Mouse (Mus musculus): ENCODE results near the gene Myo1f. TPM values are rescaled to one million over a fixed set of nuclear protein-coding genes. Genes with fewer than 3 reads are reported as not detected.

The Myo1f gene
- polyA plus RNA-seq, 1 experiment from 2014 or later = 3.0 TPM

Other genes with a start within 250 kb of the Myo1f start
- gene Zfp81, start 196.8 kb upstream of the Myo1f start, polyA plus RNA-seq (2015; fragmentation: Nextera tagmentation; extraction: Ambion mirVana) = 4.6 and 5.9 TPM in 2 replicates
- gene Zfp101, start 161.1 kb upstream of the Myo1f start, polyA plus RNA-seq (2015; fragmentation: Nextera tagmentation; extraction: Ambion mirVana) = 7.1 and 7.5 TPM in 2 replicates
- not detected in 2 replicates for gene Actl9, start 122.8 kb upstream of the Myo1f start, polyA plus RNA-seq (2015; fragmentation: Nextera tagmentation; extraction: Ambion mirVana)
- 39.3 and 41.8 TPM in 2 replicates for gene Adamts10, start 31.5 kb upstream of the Myo1f start, polyA plus RNA-seq (2015; fragmentation: Nextera tagmentation; extraction: Ambion mirVana)
- 30.7 and 32.1 TPM in 2 replicates for gene Zfp414, start 73.4 kb downstream of the Myo1f start, polyA plus RNA-seq (2015; fragmentation: Nextera tagmentation; extraction: Ambion mirVana)
- gene Pram1, start 82.3 kb downstream of the Myo1f start, polyA plus RNA-seq (2015; fragmentation: Nextera tagmentation; extraction: Ambion mirVana) = 0.56 and 0.64 TPM in 2 replicates
- 190 and 194 TPM in 2 replicates for gene Hnrnpm, start 131.2 kb downstream of the Myo1f start, polyA plus RNA-seq (2015; fragmentation: Nextera tagmentation; extraction: Ambion mirVana)
- 77.3 and 83.7 TPM in 2 replicates for gene March2, start 163.0 kb downstream of the Myo1f start, polyA plus RNA-seq (2015; fragmentation: Nextera tagmentation; extraction: Ambion mirVana)
- gene Rab11b, start 204.8 kb downstream of the Myo1f start, polyA plus RNA-seq (2015; fragmentation: Nextera tagmentation; extraction: Ambion mirVana) = 318 and 325 TPM in 2 replicates
- gene Angptl4, start 226.1 kb downstream of the Myo1f start, polyA plus RNA-seq (2015; fragmentation: Nextera tagmentation; extraction: Ambion mirVana) = 17.0 and 17.8 TPM in 2 replicates